Mouse (Mus musculus): ENCODE measurements around the gene Cox14. TPM values are rescaled to one million over a fixed set of nuclear protein-coding genes. Genes with fewer than 3 reads are reported as not detected.

Gene Cox14
- total RNA-seq, 1 experiment from 2014 or later: 26.8 TPM

- ATAC-seq (replicated peaks in 1 of 2; ENCODE audit: insufficient read depth in 1 of 2, low FRiP score in 2 of 2, low TSS enrichment in 1 of 2, low read depth in 1 of 2, poor library complexity in 2 of 2, severe bottlenecking in 2 of 2): no peak
Measured at GRCm38 (mm10) chr15:99704041-99704681, 21.3 kb upstream of the Cox14 start.

GRCm38 (mm10) chr15:99704881-99705280, 20.5 kb upstream of the Cox14 start:
- no peak for ATAC-seq (replicated peaks in 1 of 2; ENCODE audit: insufficient read depth in 1 of 2, low FRiP score in 2 of 2, low TSS enrichment in 1 of 2, low read depth in 1 of 2, poor library complexity in 2 of 2, severe bottlenecking in 2 of 2)

GRCm38 (mm10) chr15:99705440-99706048, 19.9 kb upstream of the Cox14 start, which contains the start of gene Gm17349:
Gene Gm17349, minus strand, starts transcription at chr15:99705490.
- ATAC-seq (replicated peaks in 1 of 2; ENCODE audit: insufficient read depth in 1 of 2, low FRiP score in 2 of 2, low TSS enrichment in 1 of 2, low read depth in 1 of 2, poor library complexity in 2 of 2, severe bottlenecking in 2 of 2): peak; percentile 26 to 52; a peak in 2 of 4 replicates

- no peak for ATAC-seq (replicated peaks in 1 of 2; ENCODE audit: insufficient read depth in 1 of 2, low FRiP score in 2 of 2, low TSS enrichment in 1 of 2, low read depth in 1 of 2, poor library complexity in 2 of 2, severe bottlenecking in 2 of 2)
Measured at GRCm38 (mm10) chr15:99708176-99708575, 17.2 kb upstream of the Cox14 start.

- no peak for ATAC-seq (replicated peaks in 1 of 2; ENCODE audit: insufficient read depth in 1 of 2, low FRiP score in 2 of 2, low TSS enrichment in 1 of 2, low read depth in 1 of 2, poor library complexity in 2 of 2, severe bottlenecking in 2 of 2)
Measured at GRCm38 (mm10) chr15:99710221-99711190, 14.9 kb upstream of the Cox14 start.

- ATAC-seq (replicated peaks in 1 of 2; ENCODE audit: insufficient read depth in 1 of 2, low FRiP score in 2 of 2, low TSS enrichment in 1 of 2, low read depth in 1 of 2, poor library complexity in 2 of 2, severe bottlenecking in 2 of 2): no peak
Measured at GRCm38 (mm10) chr15:99711491-99711890, 13.9 kb upstream of the Cox14 start.

GRCm38 (mm10) chr15:99712666-99713559, 12.5 kb upstream of the Cox14 start:
- ATAC-seq (replicated peaks in 1 of 2; ENCODE audit: insufficient read depth in 1 of 2, low FRiP score in 2 of 2, low TSS enrichment in 1 of 2, low read depth in 1 of 2, poor library complexity in 2 of 2, severe bottlenecking in 2 of 2): no peak

GRCm38 (mm10) chr15:99713569-99713968, 11.8 kb upstream of the Cox14 start:
- no peak for ATAC-seq (replicated peaks in 1 of 2; ENCODE audit: insufficient read depth in 1 of 2, low FRiP score in 2 of 2, low TSS enrichment in 1 of 2, low read depth in 1 of 2, poor library complexity in 2 of 2, severe bottlenecking in 2 of 2)

GRCm38 (mm10) chr15:99714206-99714605, 11.2 kb upstream of the Cox14 start:
- ATAC-seq (replicated peaks in 1 of 2; ENCODE audit: insufficient read depth in 1 of 2, low FRiP score in 2 of 2, low TSS enrichment in 1 of 2, low read depth in 1 of 2, poor library complexity in 2 of 2, severe bottlenecking in 2 of 2): no peak

- peak; percentile 20 to 65; a peak in 1 of 4 replicates for ATAC-seq (replicated peaks in 1 of 2; ENCODE audit: insufficient read depth in 1 of 2, low FRiP score in 2 of 2, low TSS enrichment in 1 of 2, low read depth in 1 of 2, poor library complexity in 2 of 2, severe bottlenecking in 2 of 2)
Measured at GRCm38 (mm10) chr15:99714858-99715257, 10.6 kb upstream of the Cox14 start.

GRCm38 (mm10) chr15:99715361-99715865, 10.0 kb upstream of the Cox14 start:
- no peak for ATAC-seq (replicated peaks in 1 of 2; ENCODE audit: insufficient read depth in 1 of 2, low FRiP score in 2 of 2, low TSS enrichment in 1 of 2, low read depth in 1 of 2, poor library complexity in 2 of 2, severe bottlenecking in 2 of 2)

- ATAC-seq (replicated peaks in 1 of 2; ENCODE audit: insufficient read depth in 1 of 2, low FRiP score in 2 of 2, low TSS enrichment in 1 of 2, low read depth in 1 of 2, poor library complexity in 2 of 2, severe bottlenecking in 2 of 2): no peak
Measured at GRCm38 (mm10) chr15:99715982-99716746, 9.3 kb upstream of the Cox14 start.

GRCm38 (mm10) chr15:99716814-99717213, 8.6 kb upstream of the Cox14 start:
- no peak for ATAC-seq (replicated peaks in 1 of 2; ENCODE audit: insufficient read depth in 1 of 2, low FRiP score in 2 of 2, low TSS enrichment in 1 of 2, low read depth in 1 of 2, poor library complexity in 2 of 2, severe bottlenecking in 2 of 2)

GRCm38 (mm10) chr15:99717386-99718334, 7.8 kb upstream of the Cox14 start, which contains the start of gene Gpd1:
Gene Gpd1, plus strand, starts transcription at chr15:99717515.
- peak; percentile 44 to 50 for ATAC-seq (replicated peaks in 1 of 2; ENCODE audit: insufficient read depth in 1 of 2, low FRiP score in 2 of 2, low TSS enrichment in 1 of 2, low read depth in 1 of 2, poor library complexity in 2 of 2, severe bottlenecking in 2 of 2)

- no peak for ATAC-seq (replicated peaks in 1 of 2; ENCODE audit: insufficient read depth in 1 of 2, low FRiP score in 2 of 2, low TSS enrichment in 1 of 2, low read depth in 1 of 2, poor library complexity in 2 of 2, severe bottlenecking in 2 of 2)
Measured at GRCm38 (mm10) chr15:99718461-99719021, 6.9 kb upstream of the Cox14 start.
